Mouse (Mus musculus) splenic B cell, adult 2 months (primary cell): ENCODE results near the gene Lifr.

Experiments used
- DNase-seq: peaks from one replicate; pipeline ENCODE4 v3.0.0-alpha.2; 2011; ENCODE audit warnings: low read depth, low spot score
- H3K27me3 ChIP-seq: 2 replicates; pipeline ENCODE4 v1.6.1; 2012; ENCODE audit warnings: mild to moderate bottlenecking, low read length, moderate library complexity, mixed read lengths; ENCODE audit not compliant: control insufficient read depth, poor library complexity, insufficient read depth, severe bottlenecking
- H3K36me3 ChIP-seq: 2 replicates; pipeline ENCODE4 v1.6.1; 2012; ENCODE audit warnings: mild to moderate bottlenecking, low read length, moderate library complexity, mixed read lengths; ENCODE audit not compliant: control insufficient read depth, poor library complexity, insufficient read depth, severe bottlenecking

Gene Lifr

DNA sequence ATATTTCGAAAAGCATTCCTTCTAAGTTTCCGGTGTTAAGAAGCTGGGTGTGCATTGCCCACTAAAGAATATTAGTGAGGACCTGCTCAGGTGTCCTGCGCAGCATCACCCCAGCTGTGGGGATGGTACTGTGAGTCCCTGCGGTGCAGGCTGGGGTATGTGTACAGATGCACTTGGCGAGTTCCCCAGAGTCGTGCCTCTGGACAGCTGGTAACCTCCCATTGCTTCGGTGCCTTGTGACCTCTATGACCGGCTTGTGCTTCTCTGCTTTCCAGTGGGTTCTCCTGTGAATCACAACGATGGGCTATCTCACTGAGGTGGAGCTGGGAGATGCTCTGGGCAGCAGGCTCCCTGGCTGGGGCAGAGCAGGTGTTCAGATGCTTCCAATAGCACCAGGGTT lies 60.2 kb downstream of the Lifr start:
- DNase-seq, result no peak
- Histone ChIP-seq H3K27me3 (no peaks in the 10 kb centered on the region), H3K36me3 (no peaks in the 10 kb centered on the region)

- Histone ChIP-seq H3K27me3 (no peaks in the 10 kb centered on the region), H3K36me3 (no peaks in the 10 kb centered on the region)
- no peak for DNase-seq
Observed at GRCm38 (mm10) chr15:7152116-7152760, 61.8 kb downstream of the Lifr start.

DNA sequence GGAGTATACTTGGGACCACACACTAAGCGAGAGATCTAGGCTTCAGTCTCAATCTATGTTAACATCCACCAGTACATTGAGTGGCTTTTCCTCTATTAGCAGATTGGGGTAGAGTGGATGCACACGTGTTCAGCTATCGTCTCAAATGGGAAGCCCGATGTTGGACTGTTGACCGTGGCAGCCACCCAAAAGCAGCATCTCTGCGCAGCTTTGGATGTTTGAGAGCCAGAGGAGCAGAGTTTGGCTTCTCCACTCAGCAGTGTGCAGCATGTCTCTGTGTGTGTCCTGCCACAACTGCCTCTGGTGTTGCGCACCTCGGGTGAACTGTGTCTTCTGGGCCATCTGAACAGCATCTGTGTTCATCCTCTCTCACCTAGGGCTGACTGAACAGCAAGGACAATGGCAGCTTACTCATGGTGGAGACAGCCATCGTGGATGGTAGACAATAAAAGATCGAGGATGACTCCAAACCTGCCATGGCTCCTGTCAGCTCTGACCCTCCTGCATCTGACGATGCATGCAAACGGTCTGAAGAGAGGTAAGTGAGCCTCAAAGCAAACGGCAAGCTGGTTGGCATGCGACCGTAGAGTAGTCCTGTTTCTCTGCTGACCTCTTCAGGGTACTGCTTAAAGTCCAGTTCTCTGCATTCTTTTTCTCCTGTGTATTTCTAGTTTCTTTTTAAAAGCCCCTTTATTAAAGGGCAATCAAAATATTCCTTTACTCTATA lies 63.8 kb downstream of the Lifr start:
- no peak for DNase-seq
- H3K27me3 ChIP-seq, result no peaks in the 10 kb centered on the region
- H3K36me3 ChIP-seq, result no peaks in the 10 kb centered on the region

DNA sequence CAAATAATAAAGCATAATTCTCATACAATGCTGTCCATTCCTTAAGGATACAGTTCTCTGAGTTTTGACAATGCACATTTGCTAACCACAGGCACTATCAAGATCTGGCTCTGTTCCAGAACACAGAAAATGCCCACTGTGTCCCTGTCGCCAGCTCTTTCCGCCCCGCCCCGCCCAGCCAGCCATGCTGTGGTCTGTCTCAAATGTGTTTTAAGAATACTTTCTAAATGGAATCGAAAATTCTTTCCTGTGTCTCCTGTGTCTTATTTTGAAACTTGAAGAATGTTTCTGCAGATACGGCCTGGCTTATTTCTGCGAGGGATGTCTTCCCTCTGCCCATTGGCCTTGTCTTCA lies 64.3 kb downstream of the Lifr start:
- Histone ChIP-seq H3K36me3 (no peaks in the 10 kb centered on the region), H3K27me3 (no peaks in the 10 kb centered on the region)
- DNase-seq, result no peak

- Histone ChIP-seq H3K27me3 (no peaks in the 10 kb centered on the region), H3K36me3 (no peaks in the 10 kb centered on the region)
- no peak for DNase-seq
Observed at GRCm38 (mm10) chr15:7157658-7158057, 67.2 kb downstream of the Lifr start.

GRCm38 (mm10) chr15:7159869-7160268 lies 69.5 kb downstream of the Lifr start:
- Histone ChIP-seq H3K36me3 (no peaks in the 10 kb centered on the region), H3K27me3 (no peaks in the 10 kb centered on the region)
- no peak for DNase-seq

DNA sequence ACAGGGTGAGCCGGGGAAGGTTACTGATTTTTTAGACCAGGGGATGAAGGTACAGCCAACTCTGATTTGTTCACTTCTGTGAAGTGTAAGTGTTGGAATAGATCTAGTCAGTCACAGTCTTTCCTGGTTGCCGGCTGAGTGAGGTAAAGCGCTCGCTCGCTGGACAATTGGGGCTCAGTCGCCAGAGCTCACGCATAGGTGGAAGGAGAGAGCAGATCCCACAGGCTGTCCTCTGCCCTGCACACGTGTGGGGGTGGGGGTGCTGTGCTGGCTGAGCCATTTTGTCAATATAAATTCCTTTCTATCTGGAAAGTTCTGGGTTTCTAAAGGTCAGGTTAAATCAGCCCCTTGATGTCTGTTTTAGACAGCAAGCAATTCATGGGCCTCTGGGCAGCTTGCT lies 69.9 kb downstream of the Lifr start:
- no peak for DNase-seq
- no peaks in the 10 kb centered on the region for H3K36me3 ChIP-seq
- no peaks in the 10 kb centered on the region for H3K27me3 ChIP-seq

- Histone ChIP-seq H3K36me3 (no peaks in the 10 kb centered on the region), H3K27me3 (no peaks in the 10 kb centered on the region)
- no peak for DNase-seq
Observed at GRCm38 (mm10) chr15:7163851-7164250, 73.4 kb downstream of the Lifr start.

GRCm38 (mm10) chr15:7166735-7167134 lies 76.3 kb downstream of the Lifr start:
- no peaks in the 10 kb centered on the region for H3K36me3 ChIP-seq
- no peak for DNase-seq

DNA sequence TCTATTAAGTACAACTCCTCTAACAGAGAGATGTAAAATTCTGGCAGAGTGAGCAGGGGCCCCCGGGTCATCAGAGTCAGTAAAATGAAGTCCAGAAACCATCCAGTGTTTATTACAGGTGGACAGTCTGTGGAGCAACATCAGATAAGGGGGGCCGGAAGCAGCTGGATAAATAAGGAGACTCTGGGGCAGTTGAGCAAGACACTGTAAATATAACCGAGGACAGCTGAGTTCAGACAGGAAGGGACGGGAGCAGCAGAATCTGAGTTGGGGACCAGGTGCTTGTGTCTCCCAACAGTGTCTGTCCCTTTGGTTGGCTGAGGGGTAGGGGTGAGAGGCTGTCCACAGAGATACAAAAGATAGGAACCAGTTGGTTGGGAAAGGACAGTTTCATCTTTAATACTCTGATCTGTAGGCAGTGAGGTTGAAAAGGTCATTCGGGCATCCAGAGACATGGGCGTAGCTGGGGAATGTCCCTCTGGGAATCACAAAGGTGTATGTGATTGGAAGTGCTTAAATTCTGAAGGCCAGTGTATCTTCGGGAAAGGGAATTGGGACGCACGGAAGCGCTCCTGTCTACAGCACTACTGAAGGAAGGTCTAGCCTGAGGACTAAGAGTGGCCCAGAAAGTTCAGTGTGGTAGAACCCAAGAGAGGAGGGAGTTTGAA lies 77.0 kb downstream of the Lifr start:
- no peak for DNase-seq
- no peaks in the 10 kb centered on the region for H3K36me3 ChIP-seq
- H3K27me3 ChIP-seq, result no peaks in the 10 kb centered on the region

More at GRCm38 (mm10) chr15:7166735-7167134, 76.3 kb downstream of the Lifr start:
- H3K27me3 ChIP-seq, result no peaks in the 10 kb centered on the region

- DNase-seq, result no peak
- no peaks in the 10 kb centered on the region for H3K27me3 ChIP-seq
- H3K36me3 ChIP-seq, result no peaks in the 10 kb centered on the region
Observed at GRCm38 (mm10) chr15:7167906-7168532, 77.6 kb downstream of the Lifr start.

DNA sequence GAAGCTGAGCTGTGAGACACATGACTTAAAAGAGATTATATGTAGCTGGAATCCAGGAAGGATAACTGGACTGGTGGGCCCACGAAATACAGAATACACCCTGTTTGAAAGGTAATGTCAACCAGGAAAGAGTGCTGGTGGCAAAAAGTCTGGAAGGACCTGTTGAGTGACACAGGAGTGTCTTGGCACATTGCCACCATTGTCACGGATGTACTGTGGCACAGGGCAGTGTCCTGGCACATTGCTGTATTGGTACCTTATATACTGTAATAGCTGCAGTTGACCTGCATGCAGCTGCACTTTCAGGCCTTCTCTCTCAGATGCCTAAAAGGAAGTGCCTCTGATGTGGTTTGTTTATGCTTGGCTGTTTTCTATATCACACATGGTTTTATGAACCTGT lies 82.5 kb downstream of the Lifr start:
- DNase-seq, result no peak
- Histone ChIP-seq H3K27me3 (no peaks in the 10 kb centered on the region), H3K36me3 (no peaks in the 10 kb centered on the region)

- no peak for DNase-seq
- Histone ChIP-seq H3K27me3 (no peaks in the 10 kb centered on the region), H3K36me3 (no peaks in the 10 kb centered on the region)
Observed at GRCm38 (mm10) chr15:7173346-7173745, 82.9 kb downstream of the Lifr start.

DNA sequence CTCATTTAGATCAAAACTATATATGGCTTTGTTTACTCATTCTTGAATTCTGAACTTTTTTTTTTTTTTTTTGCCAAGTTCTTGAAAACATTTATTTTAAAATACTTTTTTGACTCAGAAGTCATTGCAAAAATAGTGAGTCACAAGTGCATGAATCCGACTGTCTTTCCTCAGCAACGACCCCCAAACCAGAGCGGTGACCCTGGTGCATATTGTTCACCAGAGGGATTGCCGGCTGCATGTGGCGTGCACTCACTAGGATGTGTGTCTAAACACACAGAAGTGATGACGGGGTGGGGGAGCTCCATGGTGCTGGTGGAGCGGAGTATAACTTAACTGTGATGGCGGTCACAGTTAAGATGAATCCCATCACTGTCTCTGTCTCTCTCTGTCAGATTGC lies 83.4 kb downstream of the Lifr start:
- no peaks in the 10 kb centered on the region for H3K27me3 ChIP-seq
- H3K36me3 ChIP-seq, result no peaks in the 10 kb centered on the region
- DNase-seq, result no peak

GRCm38 (mm10) chr15:7180576-7180975 lies 90.2 kb downstream of the Lifr start:
- Histone ChIP-seq H3K27me3 (no peaks in the 10 kb centered on the region), H3K36me3 (no peaks in the 10 kb centered on the region)
- no peak for DNase-seq
